Mouse (Mus musculus): ENCODE results near the gene Prpf6.

Prpf6 gene

GRCm38 (mm10) chr2:181596221-181596960, 4.7 kb downstream of the Prpf6 start:
- no peak for DNase-seq (ENCODE audit: low read depth, low spot score)

GRCm38 (mm10) chr2:181597378-181598061, 5.9 kb downstream of the Prpf6 start:
- no peak for DNase-seq (ENCODE audit: low read depth, low spot score)

GRCm38 (mm10) chr2:181598454-181599351, 7.0 kb downstream of the Prpf6 start, which contains the start of gene Samd10:
Gene Samd10 (minus strand): TSS chr2:181599212.
- DNase-seq (ENCODE audit: low read depth, low spot score): peak; percentile 56

- DNase-seq (ENCODE audit: low read depth, low spot score): no peak
Measured at GRCm38 (mm10) chr2:181600226-181600758, 8.6 kb downstream of the Prpf6 start.

- DNase-seq (ENCODE audit: low read depth, low spot score): peak; percentile 97
Measured at GRCm38 (mm10) chr2:181600828-181601750, 9.4 kb downstream of the Prpf6 start.

GRCm38 (mm10) chr2:181601751-181602145, 10.1 kb downstream of the Prpf6 start:
- DNase-seq (ENCODE audit: low read depth, low spot score): no peak

- DNase-seq (ENCODE audit: low read depth, low spot score): no peak
Measured at GRCm38 (mm10) chr2:181602367-181602766, 10.7 kb downstream of the Prpf6 start.

- no peak for DNase-seq (ENCODE audit: low read depth, low spot score)
Measured at GRCm38 (mm10) chr2:181618761-181619495, 27.3 kb downstream of the Prpf6 start.

GRCm38 (mm10) chr2:181623401-181623800, 31.7 kb downstream of the Prpf6 start:
- peak; percentile 6 for DNase-seq (ENCODE audit: low read depth, low spot score)

- no peak for DNase-seq (ENCODE audit: low read depth, low spot score)
Measured at GRCm38 (mm10) chr2:181628471-181628870, 36.8 kb downstream of the Prpf6 start.

- DNase-seq (ENCODE audit: low read depth, low spot score): no peak
Measured at GRCm38 (mm10) chr2:181632624-181633023, 41.0 kb downstream of the Prpf6 start.

GRCm38 (mm10) chr2:181635865-181636264, 44.2 kb downstream of the Prpf6 start:
- no peak for DNase-seq (ENCODE audit: low read depth, low spot score)

- peak; percentile 55 for DNase-seq (ENCODE audit: low read depth, low spot score)
Measured at GRCm38 (mm10) chr2:181644361-181644760, 52.7 kb downstream of the Prpf6 start.

- no peak for DNase-seq (ENCODE audit: low read depth, low spot score)
Measured at GRCm38 (mm10) chr2:181645666-181646065, 54.0 kb downstream of the Prpf6 start.

- no peak for DNase-seq (ENCODE audit: low read depth, low spot score)
Measured at GRCm38 (mm10) chr2:181646626-181647472, 55.2 kb downstream of the Prpf6 start.

- DNase-seq (ENCODE audit: low read depth, low spot score): no peak
Measured at GRCm38 (mm10) chr2:181648926-181649325, 57.3 kb downstream of the Prpf6 start.

GRCm38 (mm10) chr2:181653065-181653464, 61.4 kb downstream of the Prpf6 start:
- no peak for DNase-seq (ENCODE audit: low read depth, low spot score)

- no peak for DNase-seq (ENCODE audit: low read depth, low spot score)
Measured at GRCm38 (mm10) chr2:181653523-181653922, 61.9 kb downstream of the Prpf6 start.

- DNase-seq (ENCODE audit: low read depth, low spot score): no peak
Measured at GRCm38 (mm10) chr2:181656734-181657133, 65.1 kb downstream of the Prpf6 start, which contains the start of gene Gm29797. Gene Gm29797 (plus strand): TSS chr2:181657034.

All from mesoderm, embryonic 11.5 days (tissue).